Mouse (Mus musculus): ENCODE measurements around the gene Gm45717. TPM values are rescaled to one million over a fixed set of nuclear protein-coding genes. Genes with fewer than 3 reads are reported as not detected.

Gm45717 gene
- polyA plus RNA-seq, 1 experiment from 2014 or later, result not detected

GRCm38 (mm10) chr7:140961416-140961815 is 5.7 kb upstream of the Gm45717 start:
- no peaks in the 10 kb centered on the region for H3K9me3 ChIP-seq
- H3K36me3 ChIP-seq, result no peaks in the 10 kb centered on the region
- ATAC-seq (ENCODE audit: low read depth), result no peak
- peaks cover 13% of the 10 kb centered on the region for H3K4me1 ChIP-seq (replicated peaks)
- H3K4me3 ChIP-seq, result no peak overlapping the region
- H3K9ac ChIP-seq, result no peak overlapping the region
- WGBS, result 44% methylated on average over 2 of the region's 2 CpGs
- H3K27ac ChIP-seq (replicated peaks), result no peak overlapping the region
- no peaks in the 10 kb centered on the region for H3K27me3 ChIP-seq
- no peak overlapping the region for H3K4me2 ChIP-seq

GRCm38 (mm10) chr7:140960026-140960425 is 4.3 kb upstream of the Gm45717 start:
- Histone ChIP-seq H3K4me1 (replicated peaks) (peaks cover 13% of the 10 kb centered on the region), H3K27me3 (no peaks in the 10 kb centered on the region), H3K9ac (no peak overlapping the region), H3K4me2 (no peak overlapping the region), H3K9me3 (no peaks in the 10 kb centered on the region), H3K36me3 (no peaks in the 10 kb centered on the region), H3K27ac (replicated peaks) (no peak overlapping the region), H3K4me3 (no peak overlapping the region)
- WGBS, result 50% methylated on average over 5 of the region's 5 CpGs
- ATAC-seq (ENCODE audit: low read depth), result no peak

GRCm38 (mm10) chr7:140959181-140959901 is 3.6 kb upstream of the Gm45717 start:
- ATAC-seq (ENCODE audit: low read depth), result 0 out of 2 replicates have a peak, but pooled peaks have one; percentile 36
- no peaks in the 10 kb centered on the region for H3K9me3 ChIP-seq
- WGBS, result 2% methylated on average over 9 of the region's 9 CpGs
- no peak overlapping the region for H3K27ac ChIP-seq (replicated peaks)
- H3K4me2 ChIP-seq, result no peak overlapping the region
- H3K9ac ChIP-seq, result no peak overlapping the region
- H3K4me1 ChIP-seq (replicated peaks), result peaks cover 17% of the 10 kb centered on the region
- no peaks in the 10 kb centered on the region for H3K27me3 ChIP-seq
- no peak overlapping the region for H3K4me3 ChIP-seq
- no peaks in the 10 kb centered on the region for H3K36me3 ChIP-seq

DNA sequence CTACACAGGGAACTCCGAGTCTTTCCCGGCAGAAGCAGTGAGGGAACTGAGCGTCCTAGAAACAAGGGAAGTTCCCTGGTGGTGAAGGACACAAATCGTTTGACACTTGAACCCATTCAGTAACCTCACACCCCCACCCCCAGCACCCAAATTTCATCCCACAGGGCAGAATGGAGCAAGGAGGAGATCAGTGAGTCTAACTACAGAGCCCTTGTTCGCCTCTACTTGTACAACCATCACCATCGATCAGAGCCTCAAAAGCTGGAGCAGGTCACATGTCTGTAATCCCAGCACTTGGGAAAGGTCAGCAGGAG is 776 bp upstream of the Gm45717 start:
- no peak for ATAC-seq (ENCODE audit: low read depth)
- WGBS, result 61% methylated on average over 6 of the region's 6 CpGs
- Histone ChIP-seq H3K4me1 (replicated peaks) (peaks cover 28% of the 10 kb centered on the region), H3K36me3 (no peaks in the 10 kb centered on the region), H3K9ac (no peak overlapping the region), H3K9me3 (no peaks in the 10 kb centered on the region), H3K4me2 (0 out of 2 replicates have a peak overlapping the region, but pooled peaks have one; percentile 55), H3K4me3 (no peak overlapping the region), H3K27ac (replicated peaks) (peak overlapping the region; percentile 38; the same call in 1 of the 2 replicates), H3K27me3 (no peaks in the 10 kb centered on the region)

- Histone ChIP-seq H3K4me1 (replicated peaks) (peaks cover 40% of the 10 kb centered on the region), H3K9ac (peak overlapping the region; percentile 62), H3K9me3 (no peaks in the 10 kb centered on the region), H3K36me3 (no peaks in the 10 kb centered on the region), H3K4me2 (peak overlapping the region; percentile 55), H3K27ac (replicated peaks) (peak overlapping the region; percentile 38; the same call in 1 of the 2 replicates), H3K4me3 (peak overlapping the region; percentile 35), H3K27me3 (no peaks in the 10 kb centered on the region)
- WGBS, result 21% methylated on average over 17 of the region's 17 CpGs
- peak; percentile 45; the same call in 1 of the 2 replicates for ATAC-seq (ENCODE audit: low read depth)
Observed at GRCm38 (mm10) chr7:140955342-140955741, 395 bp downstream of the Gm45717 start.

DNA sequence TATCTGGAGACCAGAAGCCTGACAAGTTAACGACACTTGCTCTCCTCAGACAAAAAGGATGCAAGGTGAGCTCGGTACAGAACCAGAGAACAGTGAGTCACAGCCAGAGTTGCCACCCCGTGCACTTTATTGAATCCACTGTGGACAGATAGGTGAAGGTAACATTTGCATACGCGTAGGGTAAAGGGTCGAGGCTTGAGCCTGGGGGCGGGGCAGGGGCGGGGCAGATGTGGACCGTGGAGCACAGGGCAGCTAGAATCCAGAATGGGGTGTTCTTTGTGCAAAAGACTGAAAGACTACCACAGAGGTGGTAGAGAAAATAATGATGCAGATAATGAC is 1.0 kb downstream of the Gm45717 start:
- no peaks in the 10 kb centered on the region for H3K9me3 ChIP-seq
- ATAC-seq (ENCODE audit: low read depth), result no peak
- H3K4me3 ChIP-seq, result peak overlapping the region; percentile 35
- no peaks in the 10 kb centered on the region for H3K27me3 ChIP-seq
- H3K9ac ChIP-seq, result peak overlapping the region; percentile 62
- no peaks in the 10 kb centered on the region for H3K36me3 ChIP-seq
- H3K4me2 ChIP-seq, result peak overlapping the region; percentile 55
- H3K4me1 ChIP-seq (replicated peaks), result peaks cover 40% of the 10 kb centered on the region
- no peak overlapping the region for H3K27ac ChIP-seq (replicated peaks)
- WGBS, result 8% methylated on average over 9 of the region's 9 CpGs

DNA sequence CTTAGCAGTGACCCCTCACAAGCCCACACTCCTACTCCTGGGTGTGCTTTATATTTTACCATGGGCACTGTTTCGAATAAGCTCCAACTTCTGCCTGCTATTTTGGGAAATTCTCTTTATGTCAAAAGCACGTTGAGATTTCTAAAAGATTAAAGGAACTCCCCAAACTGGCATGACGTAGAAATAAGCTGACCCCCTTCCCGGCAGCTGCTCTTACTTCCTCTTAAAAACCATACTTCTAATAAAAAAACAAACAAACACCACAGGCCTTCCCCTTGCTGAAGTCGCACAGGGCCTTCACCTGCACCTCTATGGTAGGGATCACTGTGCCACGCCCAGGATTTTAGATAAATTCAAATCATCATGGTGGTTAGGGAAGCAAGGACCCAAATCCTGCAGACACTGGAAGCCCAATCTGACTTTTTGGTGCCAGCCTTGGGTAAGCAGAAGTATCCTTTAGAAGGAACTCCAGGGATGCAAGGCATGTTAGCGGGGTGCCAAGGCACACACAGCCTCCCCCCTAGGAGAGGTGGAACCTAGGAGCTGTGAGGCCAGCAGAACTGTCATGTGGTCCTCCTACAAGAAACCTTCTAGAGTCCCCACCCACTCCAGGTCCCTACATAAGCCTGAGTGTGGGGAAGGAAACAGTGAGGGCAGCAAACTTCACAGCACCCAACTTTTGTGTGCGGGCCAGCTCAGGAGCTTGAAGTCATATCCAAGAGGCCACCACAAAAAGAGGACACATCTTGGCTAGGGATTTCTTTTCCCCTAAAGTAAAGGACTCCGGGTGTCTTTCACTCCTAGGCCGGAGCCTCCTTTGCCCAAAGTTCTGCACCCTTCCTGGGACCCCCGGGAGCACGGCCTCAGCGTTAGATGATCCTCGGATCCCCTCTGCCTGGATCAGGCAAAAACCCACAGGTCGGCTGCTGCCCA is 1.7 kb downstream of the Gm45717 start:
- ATAC-seq (ENCODE audit: low read depth), result no peak
- H3K9me3 ChIP-seq, result no peaks in the 10 kb centered on the region
- no peak overlapping the region for H3K27ac ChIP-seq (replicated peaks)
- peak overlapping the region; percentile 55 for H3K4me2 ChIP-seq
- no peaks in the 10 kb centered on the region for H3K36me3 ChIP-seq
- peak overlapping the region; percentile 62 for H3K9ac ChIP-seq
- H3K4me3 ChIP-seq, result peak overlapping the region; percentile 35
- 69% methylated on average over 15 of the region's 15 CpGs for WGBS
- no peaks in the 10 kb centered on the region for H3K27me3 ChIP-seq
- peaks cover 34% of the 10 kb centered on the region for H3K4me1 ChIP-seq (replicated peaks)

DNA sequence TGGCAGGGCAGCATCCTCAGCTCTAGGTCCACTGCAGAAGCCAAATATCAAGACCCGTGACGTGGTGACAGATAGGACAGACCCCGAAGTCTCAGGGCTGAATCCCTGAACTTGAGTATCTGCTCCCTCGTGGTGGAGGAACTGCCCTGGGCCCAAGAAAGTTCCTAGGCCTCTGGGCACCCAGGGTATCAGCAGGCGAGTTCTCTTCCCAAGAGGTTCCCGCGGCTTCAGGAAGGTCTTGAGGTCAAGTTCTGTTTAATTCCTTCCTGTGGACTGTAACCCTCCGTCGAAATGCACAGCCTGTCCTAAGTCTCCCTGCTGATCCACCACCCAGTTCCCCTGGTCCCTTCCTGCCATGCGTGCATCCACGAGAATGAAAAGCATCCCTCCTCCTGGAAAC is 2.6 kb downstream of the Gm45717 start:
- Histone ChIP-seq H3K9me3 (no peaks in the 10 kb centered on the region), H3K27me3 (no peaks in the 10 kb centered on the region), H3K4me3 (no peak overlapping the region), H3K36me3 (no peaks in the 10 kb centered on the region), H3K9ac (no peak overlapping the region), H3K4me2 (no peak overlapping the region), H3K4me1 (replicated peaks) (peaks cover 31% of the 10 kb centered on the region), H3K27ac (replicated peaks) (no peak overlapping the region)
- no peak for ATAC-seq (ENCODE audit: low read depth)
- 84% methylated on average over 11 of the region's 11 CpGs for WGBS

DNA sequence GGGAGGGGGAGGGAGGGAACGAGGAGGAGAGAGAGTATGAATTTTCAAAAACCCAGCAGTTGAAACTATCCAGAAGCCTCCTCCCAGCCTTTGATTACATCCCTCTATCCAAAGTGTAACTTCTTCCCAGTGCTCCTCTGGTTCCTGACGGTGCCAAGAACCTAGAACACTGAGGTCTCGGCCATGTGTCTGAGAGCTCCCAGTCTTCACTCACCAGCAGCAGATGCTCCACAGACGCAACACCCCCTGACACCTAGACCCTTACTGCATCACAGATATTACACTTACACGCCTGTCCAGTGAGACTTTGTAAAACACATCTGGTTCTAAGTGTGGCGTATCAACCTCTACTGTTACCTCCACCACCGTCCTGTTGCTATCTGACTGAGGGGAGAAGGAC is 3.3 kb downstream of the Gm45717 start:
- no peaks in the 10 kb centered on the region for H3K36me3 ChIP-seq
- WGBS, result 87% methylated on average over 7 of the region's 7 CpGs

GRCm38 (mm10) chr7:140951765-140952164 is 4.0 kb downstream of the Gm45717 start:
- Histone ChIP-seq H3K36me3 (no peaks in the 10 kb centered on the region), H3K4me2 (no peak overlapping the region), H3K9ac (no peak overlapping the region), H3K4me3 (no peak overlapping the region), H3K4me1 (replicated peaks) (peaks cover 31% of the 10 kb centered on the region), H3K27ac (replicated peaks) (no peak overlapping the region), H3K9me3 (no peaks in the 10 kb centered on the region), H3K27me3 (no peaks in the 10 kb centered on the region)
- ATAC-seq (ENCODE audit: low read depth), result no peak
- 71% methylated on average over 6 of the region's 6 CpGs for WGBS

More for the DNA sequence above, 3.3 kb downstream of the Gm45717 start:
- Histone ChIP-seq H3K9ac (no peak overlapping the region), H3K9me3 (no peaks in the 10 kb centered on the region), H3K27ac (replicated peaks) (no peak overlapping the region), H3K4me3 (no peak overlapping the region), H3K27me3 (no peaks in the 10 kb centered on the region), H3K4me2 (no peak overlapping the region), H3K4me1 (replicated peaks) (peaks cover 31% of the 10 kb centered on the region)
- ATAC-seq (ENCODE audit: low read depth), result no peak

DNA sequence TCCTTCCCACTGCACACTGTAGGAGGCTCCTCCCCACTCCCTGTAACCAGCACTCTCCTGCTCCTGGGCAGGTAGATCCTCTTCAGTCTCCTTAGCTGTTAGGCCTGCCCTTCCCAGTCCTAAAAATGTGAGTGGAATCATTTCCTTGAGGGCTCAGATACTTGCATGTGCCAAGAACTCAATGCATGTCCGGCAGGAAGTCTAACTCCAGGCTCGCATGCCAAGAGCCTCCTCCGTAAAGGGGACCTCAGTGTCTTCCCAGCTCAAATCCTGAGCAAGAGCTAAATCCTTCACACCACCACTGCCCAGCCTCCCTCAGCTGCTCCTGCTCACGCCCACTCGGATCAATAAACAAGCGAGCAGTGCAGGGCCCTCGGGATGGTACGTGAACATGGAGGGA is 4.7 kb downstream of the Gm45717 start:
- Histone ChIP-seq H3K27me3 (no peaks in the 10 kb centered on the region), H3K4me2 (no peak overlapping the region), H3K4me3 (no peak overlapping the region), H3K4me1 (replicated peaks) (peaks cover 31% of the 10 kb centered on the region), H3K9me3 (no peaks in the 10 kb centered on the region), H3K27ac (replicated peaks) (no peak overlapping the region), H3K9ac (no peak overlapping the region), H3K36me3 (no peaks in the 10 kb centered on the region)
- ATAC-seq (ENCODE audit: low read depth), result no peak
- 38% methylated on average over 8 of the region's 8 CpGs for WGBS

GRCm38 (mm10) chr7:140949824-140950530 is 5.8 kb downstream of the Gm45717 start, which contains the start of gene Ifitm5:
Ifitm5 (minus strand) TSS chr7:140950291.
- no peak for ATAC-seq (ENCODE audit: low read depth)
- Histone ChIP-seq H3K4me3 (no peak within 1 kb of the TSS), H3K27ac (replicated peaks) (no peak within 1 kb of the TSS), H3K36me3 (no peaks in the 10 kb centered on the region), H3K27me3 (no peaks in the 10 kb centered on the region), H3K4me1 (replicated peaks) (peaks cover 31% of the 10 kb centered on the region), H3K9me3 (no peaks in the 10 kb centered on the region), H3K4me2 (no peak within 1 kb of the TSS), H3K9ac (no peak within 1 kb of the TSS)
- 45% methylated on average over 16 of the region's 16 CpGs for WGBS

Data from neural tube, embryonic 13.5 days (tissue).